Mouse (Mus musculus) layer of hippocampus, postnatal 36 days (tissue): ENCODE data around the gene Alk. TPM values are rescaled to one million over a fixed set of nuclear protein-coding genes. Genes with fewer than 3 reads are reported as not detected.

Experiments used
- DNase-seq, 2 experiments: peaks; one replicate each; pipeline ENCODE4 v3.0.0; 2022
- total RNA-seq, 2 experiments: library from RNA; stranded (reverse); gene quantifications; 2 replicates each; pipeline ENCODE4 v1.2.3; 2021

The Alk gene
- total RNA-seq, 2 experiments from 2014 or later = 6.8 to 7.1 TPM

DNA sequence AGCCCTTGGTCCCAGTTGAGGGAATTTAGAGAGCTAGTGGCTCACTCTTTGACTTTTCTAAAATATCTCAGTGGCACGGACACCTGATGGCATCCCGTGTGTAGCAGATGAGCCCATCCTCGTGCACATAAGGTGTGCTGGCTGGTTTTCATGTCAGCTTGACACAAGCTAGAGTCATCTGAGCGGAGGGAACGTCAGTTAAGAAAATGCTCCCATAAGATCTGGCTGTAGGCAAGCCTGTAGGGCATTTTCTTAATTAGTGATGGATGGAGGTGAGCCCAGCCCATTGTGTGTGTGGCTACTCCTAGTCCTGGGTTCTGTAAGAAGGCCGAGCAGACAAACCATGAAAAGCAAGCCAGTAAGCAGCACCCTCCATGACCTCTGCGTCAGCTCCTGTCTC lies 732.4 kb downstream of the Alk start:
- no peak for DNase-seq

DNA sequence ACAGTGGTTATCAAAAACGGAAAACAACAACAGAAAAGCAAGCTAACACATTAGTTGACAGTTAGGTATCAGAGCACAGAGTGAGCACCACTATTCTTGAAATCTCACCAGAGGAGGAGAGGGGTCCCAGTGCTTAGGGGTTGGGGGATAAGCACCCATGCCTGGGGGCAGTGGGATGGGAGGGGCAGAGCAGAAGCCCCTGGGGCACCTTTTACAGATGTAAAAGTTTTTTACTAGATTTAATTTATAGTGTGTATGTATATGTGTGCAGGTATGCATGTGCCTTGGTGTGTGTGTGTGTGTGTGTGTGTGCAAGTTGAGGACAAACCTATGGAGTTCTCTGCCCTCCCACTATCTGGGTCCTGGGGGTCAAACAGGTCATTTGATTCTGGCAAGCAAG lies 733.8 kb downstream of the Alk start:
- DNase-seq = no peak

DNA sequence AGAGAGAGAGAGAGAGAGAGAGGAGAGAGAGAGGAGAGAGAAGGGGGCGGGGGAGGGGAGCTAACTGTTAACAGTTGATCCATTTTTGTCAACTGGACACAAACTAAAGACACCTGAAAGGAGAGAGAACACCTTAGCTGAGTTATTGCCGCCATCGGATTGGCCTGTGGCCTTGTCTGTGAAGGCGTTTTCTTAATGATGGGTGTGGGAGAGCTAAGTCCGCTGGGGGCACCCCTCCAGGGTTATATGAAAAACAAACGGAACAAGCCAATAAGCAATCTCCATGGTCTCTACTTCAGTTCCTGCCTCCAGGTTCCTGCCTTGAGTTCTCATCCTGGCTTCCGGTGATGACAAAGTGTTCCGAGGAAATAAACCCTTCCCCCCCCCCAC lies 734.2 kb downstream of the Alk start:
- DNase-seq = no peak

DNA sequence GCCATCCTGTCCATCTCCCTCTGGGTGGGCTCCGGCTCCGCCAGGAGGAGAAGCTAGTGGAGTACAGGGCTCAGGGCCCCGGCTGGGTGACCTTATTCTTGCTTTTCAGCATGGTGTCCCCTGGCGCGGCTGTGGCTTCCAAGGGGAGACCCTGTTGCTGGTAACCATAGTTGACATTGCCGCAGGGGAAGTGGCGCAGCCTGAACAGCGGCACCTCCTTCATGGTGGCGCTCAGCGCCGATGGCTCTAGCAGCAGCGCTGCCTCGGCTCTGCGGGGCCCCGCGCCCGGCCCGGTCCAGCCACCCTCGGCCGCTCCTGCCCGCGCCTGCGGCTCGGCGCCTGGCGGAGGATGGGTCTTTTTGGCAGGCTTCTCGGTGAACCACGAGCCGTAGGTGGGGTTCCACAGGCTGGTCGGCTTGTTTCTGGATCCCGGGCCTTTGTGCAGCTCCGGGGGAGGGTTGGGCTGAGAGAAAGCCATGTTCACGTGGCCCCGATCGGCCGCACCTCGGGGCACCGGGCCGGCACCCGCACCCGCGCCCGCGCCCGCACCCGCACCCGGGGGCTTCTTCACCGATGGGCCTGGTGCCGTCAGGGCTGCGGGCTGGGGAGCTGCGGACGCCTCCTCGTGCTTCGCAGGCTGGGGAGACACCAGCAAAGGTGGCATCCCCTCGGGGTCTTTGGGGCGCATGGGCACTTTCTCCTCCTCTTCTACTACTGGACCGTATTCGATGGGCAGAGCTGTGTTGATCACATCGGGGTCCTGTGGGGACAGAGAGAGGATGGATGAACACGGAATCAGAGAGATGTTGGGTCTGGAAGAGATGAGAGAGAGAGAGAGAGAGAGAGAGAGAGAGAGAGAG lies 734.8 kb downstream of the Alk start:
- peak; percentile 36 for DNase-seq

DNA sequence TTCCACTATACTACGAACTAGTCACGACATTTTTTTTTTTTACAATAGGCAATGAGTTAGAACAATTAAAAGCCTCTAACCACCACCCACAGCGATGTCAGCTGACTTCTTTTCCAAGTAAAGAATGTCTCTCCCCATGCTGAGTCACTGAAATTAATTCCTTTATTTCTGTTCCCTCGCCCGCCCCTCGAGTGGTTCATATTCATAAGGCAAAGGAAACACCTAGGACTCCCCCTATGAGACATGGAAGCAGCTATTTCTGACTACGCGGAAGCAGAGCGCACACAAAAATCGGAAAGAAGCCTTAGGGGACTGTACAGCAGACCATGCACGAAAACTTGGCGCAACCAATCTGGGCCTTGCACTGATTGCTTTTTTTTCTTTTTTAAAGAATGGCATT lies 735.6 kb downstream of the Alk start:
- no peak for DNase-seq

DNA sequence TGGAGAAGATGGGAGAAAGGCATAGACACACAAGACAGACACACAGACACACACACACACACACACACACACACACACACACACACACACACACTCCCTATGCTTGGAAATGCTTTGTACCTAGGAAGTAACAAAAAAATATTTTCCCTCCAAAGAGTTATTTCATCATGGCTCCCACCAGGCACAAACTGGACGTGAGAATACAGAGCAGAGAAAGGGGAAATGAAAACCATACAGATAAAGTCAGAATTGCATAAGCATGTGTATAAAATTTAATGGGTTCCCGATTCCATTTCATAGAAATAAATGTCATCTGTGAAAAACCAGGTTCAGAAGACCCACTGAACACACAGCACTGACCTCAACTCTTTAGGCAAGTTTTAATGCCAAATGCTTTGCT lies 736.5 kb downstream of the Alk start:
- DNase-seq = no peak

DNA sequence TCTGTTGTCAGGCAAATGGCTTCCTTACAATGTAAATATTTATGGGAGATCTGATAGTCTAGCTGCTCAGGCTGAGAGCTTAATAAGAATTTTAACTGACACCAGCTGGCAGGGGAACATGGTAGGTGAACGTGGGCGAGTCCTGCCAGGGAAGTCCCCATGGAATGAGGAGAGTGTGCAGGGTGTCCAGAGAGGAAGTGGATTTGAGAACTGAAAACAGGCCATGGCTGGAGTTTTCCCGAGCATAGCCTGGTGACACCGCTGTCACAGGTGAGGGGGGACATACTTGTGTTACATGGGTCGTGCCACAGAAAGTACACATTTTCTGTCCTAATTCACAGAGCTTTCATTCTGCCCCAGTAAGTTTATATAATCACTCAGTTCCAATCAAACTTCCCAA lies 739.0 kb downstream of the Alk start:
- DNase-seq = no peak

DNA sequence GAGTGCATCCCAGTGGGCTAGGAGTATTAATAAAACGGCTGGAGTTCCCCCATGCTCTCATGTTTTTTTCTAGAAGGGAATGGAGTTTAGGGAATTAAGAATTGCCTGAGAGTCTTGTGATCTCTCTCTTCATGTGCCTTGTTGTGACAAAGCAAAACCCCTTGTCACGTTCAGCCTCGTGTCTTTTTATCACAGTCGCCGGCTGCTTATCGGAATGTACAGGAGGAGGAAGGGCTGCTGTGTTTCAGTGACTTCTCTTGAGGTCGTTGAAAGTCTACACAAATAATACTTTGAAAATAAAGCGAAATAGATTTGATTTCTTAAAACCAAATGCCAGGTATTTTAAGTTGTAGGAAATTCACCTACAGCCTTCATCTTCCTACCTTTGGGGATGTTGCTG lies 740.4 kb downstream of the Alk start:
- DNase-seq = no peak

DNA sequence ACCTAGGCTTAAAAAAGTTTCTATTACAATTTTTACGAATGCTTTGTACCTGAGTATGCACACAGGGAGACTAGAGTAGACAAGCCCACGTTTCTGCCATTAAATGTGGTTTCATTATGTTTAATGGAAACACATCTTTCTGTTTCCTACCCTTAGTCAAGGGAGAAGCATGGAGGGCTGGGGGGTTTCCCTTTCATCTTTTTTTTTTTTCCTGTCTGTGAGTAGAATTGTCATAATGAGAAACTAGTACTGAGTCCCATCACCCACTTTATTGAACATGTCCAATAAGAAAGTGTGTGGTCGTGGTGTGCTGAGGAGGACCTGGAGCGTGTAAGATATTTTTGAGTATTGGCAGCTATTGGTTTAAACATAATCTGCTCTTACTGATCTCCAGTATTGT lies 741.5 kb downstream of the Alk start:
- no peak for DNase-seq

DNA sequence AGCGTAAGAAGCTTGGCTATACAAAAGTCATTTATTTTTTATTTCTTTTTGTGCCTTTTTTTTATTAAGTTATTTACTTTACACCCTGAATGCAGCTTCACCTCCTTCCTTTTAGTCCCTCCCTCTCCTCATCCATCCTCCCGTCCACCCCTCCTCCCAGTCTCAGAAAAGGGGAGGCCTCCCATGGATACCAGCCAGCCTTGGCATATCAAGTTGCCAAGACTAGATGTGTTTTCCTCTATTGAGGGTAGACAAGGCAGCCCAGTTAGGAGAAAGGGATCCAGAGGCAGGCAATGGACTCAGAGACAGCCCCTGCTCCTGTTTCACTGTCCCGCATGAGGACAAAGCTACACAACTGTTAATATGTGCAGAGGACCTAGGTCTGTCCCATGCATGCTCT lies 742.2 kb downstream of the Alk start:
- no peak for DNase-seq

DNA sequence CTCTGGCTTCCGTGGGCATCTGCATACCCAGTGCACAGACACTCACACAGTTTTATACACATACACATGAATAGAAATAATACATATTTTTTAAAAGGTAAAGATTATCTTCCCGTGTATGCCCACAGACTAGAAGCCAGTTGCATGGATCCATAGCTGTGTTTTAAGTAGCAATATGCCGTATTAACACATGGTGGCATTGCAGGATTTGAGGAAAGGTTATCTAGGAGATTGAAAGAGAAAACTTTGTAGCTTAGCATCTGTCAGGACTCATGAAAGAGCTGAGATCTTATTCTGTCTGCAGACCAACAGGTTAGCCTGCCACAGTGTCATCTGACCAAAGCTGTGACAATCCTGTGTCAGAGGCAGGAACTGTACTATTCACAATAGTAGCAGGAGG lies 772.5 kb downstream of the Alk start:
- DNase-seq = no peak

DNA sequence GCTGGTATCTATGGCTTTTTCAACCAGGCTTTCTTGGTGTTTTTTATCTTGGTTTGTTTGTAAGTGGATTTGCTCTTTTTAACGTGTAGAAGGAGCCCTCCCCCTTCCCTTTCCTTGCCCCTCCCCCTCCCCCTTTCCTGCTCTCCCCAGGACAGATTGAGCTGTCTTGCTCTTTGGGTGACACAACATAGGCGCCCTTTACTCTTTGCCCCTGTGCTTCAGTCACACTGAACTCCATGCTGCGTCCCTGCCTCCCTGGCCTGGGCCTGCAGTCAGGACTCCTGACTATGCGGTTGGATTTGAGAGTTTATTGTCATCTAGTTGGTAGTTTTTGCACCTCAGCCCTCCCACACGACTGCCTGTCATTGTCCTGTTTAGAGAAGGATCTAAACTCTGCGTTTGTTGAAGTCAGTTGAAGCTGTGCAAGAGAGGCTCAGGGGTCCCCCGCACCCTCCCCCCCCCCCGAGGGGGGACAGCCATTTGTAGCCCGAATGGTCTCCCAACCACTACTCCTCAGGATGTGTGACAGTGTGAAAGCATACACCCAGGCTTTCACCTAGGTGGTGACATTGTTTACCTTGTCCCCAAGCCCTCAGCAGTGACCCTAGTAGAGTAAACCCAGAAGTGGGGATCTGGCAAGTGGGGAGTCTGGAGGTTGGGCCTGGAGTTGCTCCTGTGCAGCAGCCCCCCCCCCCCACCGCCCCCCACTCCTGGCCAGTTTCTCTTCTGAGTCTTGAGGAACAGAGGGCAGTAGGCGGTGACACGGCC lies 775.6 kb downstream of the Alk start:
- no peak for DNase-seq

DNA sequence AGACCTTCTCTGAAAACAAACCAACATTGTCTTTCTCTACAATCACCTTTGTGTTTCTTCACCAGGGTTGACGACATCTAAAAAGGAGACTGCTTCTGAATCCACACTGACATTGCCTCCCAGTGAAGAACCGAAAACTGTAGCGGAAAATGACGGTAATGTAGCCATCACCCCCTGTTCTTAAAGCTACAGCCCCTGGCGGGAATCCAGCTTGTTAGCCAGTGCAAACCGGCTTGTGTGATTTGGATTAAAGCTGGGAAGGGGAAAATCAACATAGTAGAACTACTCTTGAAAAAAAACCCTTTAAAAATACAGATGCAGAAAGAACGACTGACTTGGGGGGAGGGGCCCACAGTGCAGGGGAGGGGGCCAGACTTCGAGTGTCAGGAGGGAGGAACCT lies 776.8 kb downstream of the Alk start:
- DNase-seq = no peak

DNA sequence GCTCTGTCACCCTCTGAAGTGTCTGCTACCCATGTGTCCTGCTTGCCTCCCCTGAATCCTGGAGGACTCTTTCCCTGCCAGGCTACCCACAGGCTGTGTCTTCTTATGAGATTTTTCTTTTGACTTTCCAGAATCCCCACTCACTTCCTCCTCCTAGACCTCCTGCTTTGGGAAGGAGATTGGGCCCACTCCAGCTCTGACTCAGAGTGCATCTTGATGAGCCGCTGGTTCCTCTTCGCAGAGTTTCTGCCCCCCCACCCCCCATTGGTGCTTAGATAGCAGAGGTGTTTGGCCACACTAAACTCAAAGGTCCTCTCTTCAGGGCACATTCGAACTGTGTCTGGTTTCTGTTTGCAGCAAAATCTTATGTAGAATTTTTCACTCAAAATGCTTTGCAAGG lies 777.8 kb downstream of the Alk start:
- no peak for DNase-seq

DNA sequence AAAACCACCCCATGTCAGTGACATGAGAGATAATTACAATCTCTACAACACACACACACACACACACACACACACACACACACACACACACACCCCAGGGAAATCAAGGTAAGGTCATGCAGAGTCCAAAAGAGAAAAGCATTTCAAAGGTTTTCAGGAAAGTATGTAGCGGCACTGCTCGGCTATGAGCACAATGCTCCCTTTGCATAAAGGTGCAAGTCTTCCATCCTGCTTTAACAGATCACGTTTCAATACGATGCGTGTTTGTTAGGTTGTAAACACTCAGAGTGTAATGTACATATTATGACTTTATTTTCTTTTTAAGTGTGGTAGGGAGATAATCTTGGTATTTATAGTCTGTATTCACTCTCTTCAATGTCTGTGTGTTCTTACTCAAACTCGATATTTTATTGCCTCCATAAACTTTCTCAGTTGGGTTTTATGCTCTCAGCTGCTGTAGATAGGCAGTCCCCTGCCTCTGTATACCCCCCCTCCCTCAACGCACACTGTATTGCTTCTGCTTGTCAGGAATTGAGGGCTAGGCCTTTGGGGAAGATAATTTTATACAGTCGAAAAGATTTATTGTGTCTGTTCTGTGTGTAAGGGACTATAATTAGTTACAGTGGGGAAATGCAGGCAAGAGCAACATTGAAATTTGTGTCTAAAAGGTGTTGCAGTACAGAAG lies 780.7 kb downstream of the Alk start:
- DNase-seq = no peak

Other genes starting within 250 kb of the Alk start
- 100 to 1,000 TPM in 1 of 2 experiments, 10 to 100 TPM in 1; 96.1 to 106 TPM for gene Ypel5, start 231.8 kb upstream of the Alk start, total RNA-seq